Mouse (Mus musculus): Measurements from ENCODE around the gene Snrpd2. TPM values are rescaled to one million over a fixed set of nuclear protein-coding genes. Genes with fewer than 3 reads are reported as not detected.

Gene Snrpd2
- total RNA-seq (2021): 79.1 and 87.8 TPM in 2 replicates
- long read RNA-seq, experiment 1, transcript Snrpd2-201 (3 exons, 1,420 nt): major isoform, 125 of 129 reads
- long read RNA-seq, experiment 1, partial matches to known transcripts: 3 of 129 reads
- long read RNA-seq, experiment 1, other reads (novel, unspliced or antisense): 1 of 129 reads
- long read RNA-seq, experiment 2, transcript Snrpd2-201 (3 exons, 1,420 nt): major isoform, 136 of 144 reads
- long read RNA-seq, experiment 2, partial matches to known transcripts: 2 of 144 reads
- long read RNA-seq, experiment 2, other reads (novel, unspliced or antisense): 6 of 144 reads

DNA sequence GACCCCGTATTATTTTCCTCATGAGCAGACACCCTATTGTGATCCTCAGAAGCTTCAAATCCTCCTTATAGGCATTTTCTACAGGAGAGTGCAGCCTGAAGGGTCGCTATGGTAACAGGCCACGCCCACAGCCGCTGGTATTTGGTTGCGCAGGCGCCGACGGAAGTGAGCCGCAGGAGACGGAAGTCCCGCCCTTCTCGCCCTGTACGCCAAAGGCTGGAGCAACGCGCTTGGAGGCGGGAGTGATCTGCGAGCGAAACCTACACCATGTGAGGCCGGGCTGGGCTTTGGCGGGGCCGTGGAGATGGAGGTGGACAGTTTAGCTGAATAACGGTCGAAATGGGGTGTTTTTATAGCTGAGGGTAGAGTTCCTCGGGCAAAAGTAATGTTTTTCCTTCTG, at the start of gene Snrpd2:
TSS of gene Snrpd2 (plus strand) at position 97 of the 400 bp plus-strand sequence.
- DNase-seq: peak; percentile 98

DNA sequence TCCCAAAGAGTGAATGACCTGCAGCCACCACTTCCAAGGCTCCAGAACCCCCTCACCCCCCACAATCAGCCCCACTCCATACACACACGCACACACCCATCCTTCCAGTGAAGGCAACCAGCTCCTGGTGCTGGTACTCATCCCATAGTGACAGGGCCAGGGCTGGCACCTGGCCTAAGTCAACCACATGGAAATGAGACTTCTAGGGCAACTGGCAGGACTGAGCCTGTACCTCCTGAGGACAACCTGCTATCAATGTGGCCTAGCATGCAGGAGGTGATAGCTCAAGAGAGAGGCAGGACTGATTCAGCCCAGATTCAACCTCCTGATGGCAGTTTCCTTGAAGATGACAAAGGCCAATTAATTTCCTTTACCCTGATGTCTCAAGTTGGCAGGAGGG, 49.2 kb upstream of the Snrpd2 start:
- DNase-seq: no peak

DNA sequence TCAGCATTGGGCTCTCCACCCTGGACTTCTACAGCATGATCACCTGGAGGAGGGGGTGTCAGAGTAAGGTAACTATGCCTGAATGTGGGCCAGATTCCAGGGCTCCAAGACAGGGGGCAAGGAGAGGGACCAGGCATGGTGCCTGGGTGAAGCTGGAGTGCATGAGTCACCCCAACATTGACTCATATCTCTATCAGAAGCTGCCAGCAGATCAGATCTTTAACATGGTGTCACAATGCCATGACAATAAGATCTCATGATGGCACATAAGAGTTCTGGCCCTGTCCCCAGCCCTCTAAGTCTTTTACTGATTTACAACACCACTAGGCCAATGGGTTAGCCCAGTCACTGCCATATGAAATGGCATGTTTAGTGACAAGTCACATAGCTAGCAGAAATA, 45.8 kb upstream of the Snrpd2 start:
- peak; percentile 35 for DNase-seq

DNA sequence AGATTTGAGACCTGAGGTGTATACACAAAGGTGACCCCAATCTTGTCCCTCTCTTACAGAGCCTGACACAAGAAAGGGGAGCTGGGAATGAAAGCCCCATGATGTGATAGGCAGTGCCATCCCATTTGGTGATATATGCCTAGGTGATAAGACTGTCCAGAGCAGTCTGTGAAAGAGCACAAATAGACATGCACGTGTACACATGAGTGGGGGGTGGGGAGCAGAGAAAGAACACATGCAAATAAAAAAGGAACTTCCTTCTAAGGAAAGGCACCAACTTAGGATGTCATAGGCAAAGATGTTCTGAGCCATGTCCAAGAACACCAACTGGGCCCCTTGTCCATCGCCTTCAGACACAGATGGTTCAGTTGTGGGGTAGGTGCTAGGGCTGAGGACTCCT, 45.0 kb upstream of the Snrpd2 start:
- no peak for DNase-seq

DNA sequence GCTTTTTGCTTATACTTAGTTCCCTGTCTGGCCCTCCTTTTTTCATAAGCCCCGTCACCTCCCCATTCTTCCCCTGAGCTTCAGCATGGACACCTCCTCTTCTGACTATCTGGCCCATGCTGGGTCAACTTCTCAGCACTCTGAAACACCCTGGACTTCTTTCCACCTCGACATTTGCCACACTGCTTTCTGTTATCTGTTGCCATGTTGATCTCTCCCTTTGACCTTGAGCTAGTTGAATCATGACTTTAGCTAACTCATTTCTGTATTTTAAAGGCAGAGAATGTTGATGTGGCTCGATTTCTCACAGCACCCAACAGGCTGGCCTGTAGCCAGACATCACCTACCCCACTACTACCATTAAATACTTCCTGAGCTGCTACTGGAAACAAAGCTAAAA, 42.1 kb upstream of the Snrpd2 start:
- DNase-seq: peak; percentile 43

DNA sequence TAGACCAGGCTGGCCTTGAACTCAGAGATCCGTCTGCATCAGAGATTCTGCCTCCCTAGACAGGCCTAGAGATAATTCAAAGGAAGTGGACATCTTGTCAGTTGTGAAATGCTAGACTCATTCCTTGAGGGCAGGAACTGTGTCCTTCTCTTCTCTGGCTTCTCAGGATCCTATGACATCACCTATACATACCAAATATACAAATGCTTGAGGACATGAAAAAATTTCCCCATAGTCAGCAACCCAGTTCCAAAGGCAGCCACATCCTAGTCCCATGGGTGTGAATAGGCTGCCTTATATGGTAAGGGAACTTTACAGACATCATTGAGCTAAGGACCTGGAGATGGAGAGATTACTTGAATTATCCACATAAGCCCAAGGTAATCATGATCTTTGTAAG, 40.0 kb upstream of the Snrpd2 start:
- no peak for DNase-seq

DNA sequence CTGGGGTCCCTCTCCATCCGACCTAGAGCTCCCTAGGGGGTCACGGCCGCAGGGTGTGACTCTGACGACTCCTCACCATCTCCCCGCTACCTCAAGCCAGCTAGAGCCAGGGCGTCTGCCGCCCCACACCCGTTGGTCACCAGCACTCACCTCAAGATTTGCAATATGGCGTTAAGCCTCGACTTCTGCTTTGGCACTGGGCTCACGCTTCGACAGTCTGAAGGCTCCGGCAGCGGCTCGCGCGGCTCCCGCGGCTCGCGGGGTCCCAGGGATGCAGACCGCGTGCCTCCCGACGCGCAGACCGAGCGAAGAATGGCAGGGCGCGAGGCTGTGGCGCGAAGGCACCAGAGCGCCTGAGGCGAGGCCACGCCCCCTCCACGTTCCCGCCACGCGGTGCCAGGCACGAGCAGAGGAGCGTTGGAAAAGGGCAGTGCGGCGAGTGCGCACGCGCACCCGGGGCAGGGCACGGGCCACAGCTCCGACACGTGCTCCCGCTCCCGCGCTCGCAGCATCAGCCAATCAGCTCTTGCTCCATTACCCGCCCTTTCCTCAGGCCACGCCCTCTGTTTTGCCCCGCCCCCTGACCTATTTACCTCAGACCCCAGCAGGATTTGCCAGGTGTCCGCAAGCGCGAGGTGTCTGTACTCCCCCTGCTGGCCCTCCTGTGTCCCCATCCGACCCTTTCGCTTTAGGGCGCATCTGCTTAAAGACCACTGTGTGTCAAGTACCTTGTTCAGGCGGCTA, 31.3 kb upstream of the Snrpd2 start, which contains the start of gene Gm4969:
TSS of gene Gm4969 (minus strand) at position 341 of the 744 bp plus-strand sequence.
- DNase-seq: peak; percentile 75

DNA sequence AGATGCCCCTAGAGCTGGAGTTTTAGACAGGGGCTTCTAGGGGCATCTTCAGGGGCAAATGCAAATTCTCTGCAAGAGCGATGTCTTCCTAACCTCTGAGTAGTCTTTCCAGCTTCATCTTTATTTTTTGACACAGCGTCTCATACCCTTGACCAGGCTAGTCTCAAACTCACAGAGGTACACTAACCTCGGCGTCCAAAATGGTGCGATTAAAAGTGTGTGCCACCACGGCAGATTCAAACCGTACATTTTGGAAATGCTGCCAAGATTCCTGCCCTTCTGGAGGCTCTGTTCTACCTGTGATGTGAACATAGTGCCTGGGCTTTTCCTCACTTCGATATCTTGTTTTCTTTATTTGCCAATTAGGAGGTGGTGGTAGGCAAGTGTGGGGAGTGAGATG, 30.4 kb upstream of the Snrpd2 start:
- DNase-seq: no peak

DNA sequence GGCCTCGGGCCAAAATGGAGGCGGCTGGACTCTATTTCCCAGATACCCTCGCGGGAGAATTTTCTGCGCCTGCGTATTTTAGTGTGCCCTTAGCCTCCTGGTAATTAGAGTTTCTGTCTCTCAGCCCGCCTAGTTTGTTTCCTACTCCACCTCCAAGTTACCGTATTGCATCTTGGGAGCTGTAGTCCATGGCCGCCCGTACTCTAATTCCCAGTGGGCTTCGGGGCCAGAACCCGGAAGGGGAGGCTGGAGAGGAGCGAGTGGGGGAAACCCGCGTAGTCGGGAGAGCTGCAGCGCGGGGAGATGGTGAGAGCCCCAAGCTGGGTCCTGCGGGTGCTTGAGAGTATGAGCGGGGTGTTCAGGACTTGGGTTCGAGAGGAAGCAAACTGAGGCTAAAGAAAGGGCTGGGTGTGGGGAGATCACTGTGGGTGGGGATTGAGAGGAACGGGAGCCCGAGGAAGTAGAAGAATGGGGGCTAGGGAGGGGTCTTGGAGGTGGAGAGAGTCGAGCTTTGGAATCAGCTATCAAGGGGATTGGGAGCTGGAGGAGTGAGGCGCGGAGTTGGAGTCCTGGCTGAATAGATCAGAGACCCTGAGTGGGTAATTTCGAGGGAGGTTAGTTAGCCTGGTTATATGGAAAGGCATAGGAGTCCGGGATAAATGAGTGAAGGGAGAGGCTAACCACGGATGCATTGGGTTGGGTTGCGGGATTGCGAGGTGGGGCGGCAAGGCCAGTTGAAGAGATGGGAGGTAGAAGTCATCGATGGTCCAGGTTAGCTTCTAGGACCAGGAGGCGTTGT, 29.7 kb upstream of the Snrpd2 start, which contains the start of gene Fbxo46:
TSS of gene Fbxo46 (plus strand) at position 229 of the 799 bp plus-strand sequence.
- peak; percentile 96 for DNase-seq

DNA sequence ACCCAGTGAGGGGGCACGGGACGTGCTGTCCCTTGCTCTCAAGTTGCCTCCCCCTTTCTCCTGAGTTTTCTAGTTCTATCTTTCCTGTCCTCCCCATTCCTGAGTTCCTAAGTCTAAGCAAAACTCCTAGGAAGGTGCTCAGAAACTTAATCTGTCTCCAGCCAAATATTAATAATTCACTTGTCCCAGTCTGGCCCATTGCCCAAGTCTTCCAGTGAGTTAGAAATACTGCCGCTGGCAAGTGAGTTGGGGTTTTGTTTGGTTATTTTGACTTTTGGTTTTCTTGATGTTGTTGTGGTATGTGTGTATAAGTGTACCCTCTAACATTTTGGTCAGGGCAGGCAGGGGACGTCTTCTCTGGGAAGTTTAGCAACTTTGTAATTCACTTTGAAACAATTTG, 27.8 kb upstream of the Snrpd2 start:
- peak; percentile 52 for DNase-seq

DNA sequence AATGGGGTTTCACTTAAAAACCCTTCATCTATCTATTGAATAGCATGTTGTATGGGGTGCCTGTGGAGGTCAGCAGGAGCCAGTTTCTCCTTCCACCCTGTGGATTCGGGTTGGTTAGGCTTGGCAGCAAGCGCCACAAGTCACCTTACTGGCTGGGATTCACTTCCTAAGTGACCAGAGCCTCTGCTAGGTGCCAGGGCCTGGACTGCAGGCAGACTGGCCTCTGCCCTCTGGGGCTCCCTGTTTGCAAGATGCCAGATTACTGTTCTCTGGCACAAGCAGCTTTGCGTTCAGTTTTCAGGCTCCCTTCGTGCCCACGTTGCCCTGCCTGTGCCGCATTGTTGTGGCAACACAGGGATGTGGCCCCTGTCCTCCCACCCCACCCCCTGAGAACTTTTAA, 24.8 kb upstream of the Snrpd2 start:
- DNase-seq: no peak

DNA sequence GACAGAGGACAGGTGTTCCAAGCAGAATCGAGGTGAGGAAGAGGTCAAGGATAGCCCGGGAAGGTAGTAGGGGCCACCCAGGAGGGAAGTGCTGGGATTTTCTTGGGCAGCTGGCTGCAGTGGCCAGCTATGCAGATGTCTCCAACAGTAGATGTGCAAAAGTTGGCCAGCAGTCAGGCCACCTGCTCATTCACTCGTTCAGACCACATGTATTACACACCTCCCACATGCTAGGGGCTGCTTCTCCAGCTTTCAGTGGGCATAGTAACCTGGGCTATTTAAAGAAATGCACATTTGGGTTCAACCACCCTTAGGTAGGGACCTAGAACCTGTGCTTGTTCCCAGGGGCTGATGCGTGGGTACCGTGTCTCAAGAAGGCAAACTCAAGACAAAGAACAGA, 21.8 kb upstream of the Snrpd2 start:
- no peak for DNase-seq

DNA sequence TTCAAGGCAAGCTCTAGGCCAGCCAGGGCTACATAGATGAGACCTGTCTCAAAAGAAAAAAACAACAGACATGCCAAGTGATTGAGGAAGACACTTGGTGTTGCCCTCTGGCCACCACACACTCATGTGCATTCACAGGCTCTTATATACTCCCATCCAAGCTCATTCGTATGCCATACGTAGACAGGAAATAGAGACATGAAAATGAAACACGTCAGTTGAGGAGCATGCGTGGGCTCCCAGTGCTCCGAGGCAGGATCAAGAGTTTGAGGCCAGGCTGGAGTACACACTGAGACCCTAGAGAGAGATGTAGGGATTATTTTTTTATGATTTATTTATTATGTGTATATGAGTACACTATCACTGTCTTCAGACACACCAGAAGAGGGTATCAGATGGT, 20.1 kb upstream of the Snrpd2 start:
- DNase-seq: no peak

DNA sequence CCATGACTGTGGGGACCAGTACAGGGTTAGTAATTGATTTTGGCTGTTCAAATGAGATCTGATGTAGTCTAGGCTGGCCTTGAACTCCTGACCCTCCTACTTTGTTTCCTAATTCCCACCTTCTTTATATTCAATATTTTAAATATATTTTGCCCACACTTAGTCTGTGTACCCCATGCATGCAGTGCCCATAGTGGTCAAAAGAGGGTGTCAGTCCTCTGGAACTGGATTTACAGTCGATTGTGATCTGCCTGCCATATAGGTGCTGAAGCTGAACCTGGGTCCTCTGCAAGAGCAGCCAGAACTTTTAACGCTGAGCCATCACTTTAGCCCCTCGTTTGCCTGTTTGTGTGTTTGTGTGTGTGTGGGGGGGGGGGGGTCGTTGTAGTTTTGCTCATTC, 18.9 kb upstream of the Snrpd2 start:
- DNase-seq: no peak

DNA sequence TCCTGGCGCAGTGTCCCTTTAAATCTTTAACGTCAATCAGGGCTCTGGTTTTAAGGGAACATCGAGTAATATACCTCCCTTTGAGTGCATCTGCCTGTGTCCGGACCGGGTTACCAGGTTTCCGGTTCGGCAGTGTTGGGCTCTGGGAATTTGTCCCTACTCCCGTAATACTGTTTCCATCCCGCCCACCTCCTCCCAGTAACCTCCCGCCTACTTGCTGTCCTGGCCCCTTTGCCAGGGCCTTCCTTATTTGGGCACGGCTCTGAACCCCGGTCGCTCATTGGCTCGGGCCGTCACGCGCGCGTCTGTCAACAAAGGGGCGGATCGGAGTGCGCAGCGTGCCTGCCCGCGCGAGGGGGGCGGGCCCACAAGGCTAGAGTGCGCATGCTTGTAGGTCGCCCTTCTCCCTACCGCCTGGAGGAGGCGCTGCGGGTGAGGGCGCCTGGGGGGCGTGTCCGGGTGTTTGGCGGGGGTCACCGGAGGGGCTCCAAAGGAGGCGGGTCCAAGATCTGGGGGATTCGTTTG, 18.1 kb upstream of the Snrpd2 start:
- peak; percentile 99 for DNase-seq

DNA sequence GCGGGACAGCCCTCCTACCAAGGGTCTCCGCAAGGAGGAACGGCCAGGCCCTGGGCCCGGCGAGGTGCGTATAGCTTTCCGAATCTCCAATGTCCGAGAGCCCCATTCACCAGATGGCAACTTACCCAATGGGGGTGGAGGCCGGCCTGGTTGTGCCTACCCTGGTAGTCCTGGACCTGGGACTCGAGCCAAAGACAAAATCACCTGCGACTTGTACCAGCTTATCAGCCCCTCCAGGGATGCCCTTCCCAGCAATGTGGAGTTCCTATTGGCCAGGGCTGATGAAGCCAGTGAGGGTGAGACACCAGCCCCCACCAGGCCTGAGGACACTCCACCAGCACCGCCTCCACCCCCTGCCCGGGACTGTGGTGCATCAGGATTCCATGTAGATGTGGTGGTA, 13.4 kb upstream of the Snrpd2 start:
- no peak for DNase-seq

DNA sequence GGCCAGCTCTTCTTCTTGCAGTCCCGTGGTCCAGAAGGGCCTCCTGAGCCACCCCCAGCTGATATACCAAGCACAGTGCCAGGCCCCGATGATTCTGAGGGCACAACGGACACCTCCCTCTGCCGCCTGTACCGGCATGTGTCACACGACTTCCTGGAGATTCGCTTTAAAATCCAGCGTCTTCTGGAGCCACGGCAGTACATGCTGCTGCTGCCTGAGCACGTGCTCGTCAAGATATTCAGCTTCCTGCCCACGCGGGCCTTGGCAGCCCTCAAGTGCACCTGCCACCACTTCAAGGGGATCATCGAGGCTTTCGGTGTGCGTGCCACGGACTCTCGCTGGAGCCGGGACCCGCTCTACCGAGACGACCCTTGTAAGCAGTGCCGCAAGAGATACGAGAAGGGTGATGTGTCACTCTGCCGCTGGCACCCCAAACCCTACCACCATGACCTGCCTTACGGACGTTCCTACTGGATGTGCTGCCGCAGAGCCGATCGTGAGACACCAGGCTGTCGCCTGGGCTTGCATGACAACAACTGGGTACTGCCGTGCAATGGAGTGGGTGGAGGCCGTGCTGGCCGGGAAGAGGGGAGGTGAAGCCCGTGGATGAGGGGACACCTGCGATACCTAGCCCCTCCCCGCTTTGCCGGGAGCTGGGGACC, 12.7 kb upstream of the Snrpd2 start:
- no peak for DNase-seq

DNA sequence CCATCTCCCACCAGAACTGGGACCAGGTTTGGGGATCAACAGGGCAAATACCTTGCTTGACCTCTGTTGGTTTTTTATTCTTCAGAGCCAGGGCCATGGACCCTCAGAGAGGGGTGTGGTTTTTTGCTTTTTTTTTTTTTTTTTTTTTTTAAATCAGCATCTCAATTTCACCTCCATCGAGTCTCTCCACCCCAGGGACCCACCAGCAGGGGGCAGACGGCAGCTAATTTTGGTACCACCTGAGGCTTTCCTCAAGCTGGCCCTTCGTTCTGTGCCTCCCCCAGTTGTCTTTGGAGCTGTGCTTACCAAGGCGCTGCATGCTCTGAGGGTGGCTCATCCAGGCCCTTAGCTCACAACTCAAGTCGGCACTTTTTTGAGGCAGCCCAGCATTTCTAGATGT, 12.1 kb upstream of the Snrpd2 start:
- peak; percentile 80 for DNase-seq

DNA sequence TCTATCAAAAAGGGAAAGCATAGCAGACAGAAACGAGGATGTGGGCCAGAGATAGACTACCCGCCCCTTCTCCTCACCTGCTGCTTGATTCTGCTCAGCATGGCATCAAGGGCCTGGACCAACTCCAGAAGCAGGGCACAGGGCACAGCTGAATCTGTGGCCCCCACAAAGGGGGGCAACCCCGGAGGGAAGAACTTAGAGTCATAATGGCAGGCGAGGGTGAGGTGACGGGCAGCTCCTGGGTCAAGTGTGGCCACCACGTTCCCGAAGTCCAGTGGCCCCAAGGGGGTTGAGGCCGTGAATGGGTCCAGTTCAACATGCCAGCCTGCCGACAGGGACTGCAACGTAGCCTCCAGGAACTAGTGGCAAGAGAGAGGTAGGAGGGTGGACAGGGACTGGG, 2.7 kb upstream of the Snrpd2 start:
- no peak for DNase-seq

DNA sequence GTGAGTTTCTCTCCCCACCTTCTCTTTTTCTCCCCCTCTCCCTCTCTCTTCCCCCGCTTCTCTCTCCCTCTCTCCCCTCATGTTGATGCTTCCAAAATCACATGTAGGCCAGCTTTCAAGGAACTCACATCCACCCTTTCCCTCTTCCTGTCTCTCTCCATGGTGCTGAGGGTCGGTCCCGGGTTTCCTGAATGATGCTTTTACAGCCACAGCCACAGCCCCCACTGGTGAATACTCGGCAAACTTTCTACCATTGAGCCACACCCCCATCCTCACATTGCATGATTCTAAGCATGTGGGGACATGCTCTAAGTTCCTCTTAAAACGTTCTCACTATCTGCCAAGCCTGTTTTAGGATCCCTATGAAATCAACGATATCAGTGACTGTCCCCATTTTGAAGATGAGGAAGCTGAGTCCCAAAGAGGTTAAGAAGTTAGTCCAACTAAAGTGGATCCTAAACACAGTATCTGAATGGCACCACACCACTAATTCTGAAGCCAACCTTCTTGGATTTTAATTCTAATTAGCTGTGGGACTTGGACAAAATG, 2.0 kb upstream of the Snrpd2 start:
- DNase-seq: no peak

DNA sequence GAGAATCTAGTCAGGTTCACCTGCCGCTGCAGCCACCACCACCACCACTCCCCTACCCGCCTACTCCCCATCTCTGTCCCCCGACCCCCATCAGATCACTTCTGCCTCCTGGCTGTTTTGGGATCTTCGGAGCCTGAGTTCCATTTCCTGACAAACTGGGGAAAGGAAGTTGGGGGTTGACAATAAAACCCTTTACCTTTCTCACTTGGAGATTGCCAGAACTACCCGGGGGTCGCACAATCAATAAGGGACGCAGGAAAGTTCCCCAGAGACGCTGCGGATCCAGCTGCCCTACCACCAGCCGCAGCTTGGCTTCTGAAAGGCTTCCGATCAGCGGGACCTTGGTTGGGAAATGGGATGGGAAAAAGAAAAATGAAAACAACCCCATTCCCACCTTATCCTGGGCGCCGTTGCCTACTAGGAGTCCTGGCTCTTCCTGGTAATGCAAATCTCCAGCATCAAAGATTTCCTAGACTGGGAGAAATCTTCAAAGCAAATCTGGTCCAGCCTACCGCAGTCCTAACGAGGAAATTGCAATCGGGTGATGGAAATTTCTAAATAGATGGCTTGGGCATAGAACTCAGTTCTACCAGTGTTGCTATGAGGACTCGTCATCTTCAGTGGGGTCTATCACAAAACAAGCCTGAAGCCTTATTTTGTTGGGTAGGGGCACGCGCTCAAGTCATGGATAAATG, 1.2 kb upstream of the Snrpd2 start:
- no peak for DNase-seq

Data from adrenal gland, postnatal 14 days (tissue).